Mouse (Mus musculus) C2C12 (cell line): Measurements from ENCODE around the gene Gse1.

Experiments used
- CEBPB ChIP-seq: IDR thresholded peaks from one replicate; pipeline ENCODE4 v1.6.1; 2011; ENCODE audit warnings: low read depth, mild to moderate bottlenecking, control low read depth, moderate library complexity
- MYOD1 ChIP-seq: IDR thresholded peaks from one replicate; pipeline ENCODE4 v1.6.1; 2011; ENCODE audit warnings: low read depth; ENCODE audit not compliant: control insufficient read depth, insufficient read length

DNA sequence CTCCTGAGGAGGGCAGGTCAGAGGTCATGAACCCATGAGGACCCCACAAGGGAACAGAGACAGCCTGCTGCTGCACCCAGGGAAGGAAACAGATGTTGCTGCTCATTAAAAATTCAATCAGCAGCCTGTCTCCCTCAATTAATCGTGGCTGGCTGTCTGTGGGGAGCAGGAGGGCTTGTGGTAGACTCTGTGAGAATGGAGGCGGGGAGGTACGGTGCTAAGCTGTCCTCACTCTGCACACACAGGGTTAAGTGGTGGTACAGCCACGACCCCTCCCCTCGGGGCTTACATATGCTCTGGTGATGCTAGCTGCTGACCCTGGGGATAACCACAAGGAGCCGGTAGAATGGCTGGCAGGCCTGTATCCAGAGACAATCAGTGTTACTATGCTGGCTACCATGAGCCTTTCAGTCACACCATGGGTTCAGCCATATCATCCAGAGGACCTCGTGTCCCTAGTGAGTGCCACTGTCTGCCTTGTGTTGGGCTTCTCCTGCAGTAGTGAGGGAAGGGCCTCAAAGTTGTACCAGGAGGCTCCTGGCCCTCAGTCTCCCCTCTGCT, 337.0 kb downstream of the Gse1 start:
- TF ChIP-seq CEBPB = no peak
- no peak for TF ChIP-seq MYOD1
